Mouse (Mus musculus): Measurements from ENCODE around the gene Dmd.

Gene Dmd

DNA sequence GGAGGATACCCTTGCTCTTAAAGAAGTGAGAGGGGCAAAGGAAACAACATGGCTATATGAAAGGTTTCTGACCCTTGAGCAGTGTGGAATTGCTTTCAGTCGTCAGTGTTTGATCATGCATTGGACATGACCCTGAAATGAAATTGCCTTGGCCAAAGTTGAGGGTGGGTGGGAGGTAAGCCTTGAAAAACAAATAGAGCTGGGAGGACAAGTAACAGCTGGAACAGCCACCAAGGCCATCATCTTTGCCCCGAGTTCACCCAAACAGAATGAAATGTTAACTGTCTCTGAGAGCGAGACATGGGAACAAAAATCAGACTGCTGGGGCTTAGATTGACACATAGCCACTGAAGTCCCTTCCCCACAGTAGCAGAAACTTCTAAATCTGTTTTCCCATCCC, 2100.9 kb downstream of the Dmd start:
- peak; percentile 3 for DNase-seq

DNA sequence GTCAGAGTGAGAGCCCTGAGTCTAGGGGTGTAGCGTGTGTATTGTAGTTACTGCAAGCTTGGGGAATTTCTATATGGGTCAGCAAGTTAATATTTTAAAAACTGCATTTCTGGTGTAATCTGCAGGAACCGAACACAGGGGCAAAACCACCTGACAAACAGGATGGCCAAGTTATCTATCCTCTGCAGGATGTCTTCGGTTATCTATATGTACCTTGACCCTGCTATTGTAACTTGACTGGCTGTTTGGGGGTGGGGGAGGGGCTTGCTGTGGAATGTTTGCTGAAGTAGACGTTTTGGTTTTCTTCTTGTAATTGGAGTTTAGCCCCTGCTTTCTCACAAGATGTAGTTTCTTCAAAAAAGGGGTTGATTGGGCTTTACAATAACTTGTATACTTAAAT, 2124.9 kb downstream of the Dmd start:
- DNase-seq, result no peak

DNA sequence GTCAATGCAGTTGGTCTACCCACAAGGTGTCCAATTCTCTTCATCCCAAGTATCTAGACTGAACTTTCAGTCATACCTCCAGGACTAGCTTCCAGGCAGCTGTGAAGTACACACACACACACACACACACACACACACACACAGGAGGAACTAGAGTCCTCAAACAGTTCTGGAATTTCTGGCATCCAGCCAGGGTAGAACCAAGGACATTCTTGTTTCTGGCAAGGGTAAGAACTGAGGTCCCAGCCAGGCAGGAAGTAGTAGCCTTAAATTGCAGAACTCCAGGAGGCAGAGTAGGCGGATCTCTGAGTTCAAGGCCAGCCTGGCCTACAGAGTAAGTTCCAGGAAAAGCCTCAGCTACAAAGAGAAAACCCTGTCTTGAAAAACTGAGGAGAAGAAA, 2128.2 kb downstream of the Dmd start:
- peak; percentile 35 for DNase-seq

DNA sequence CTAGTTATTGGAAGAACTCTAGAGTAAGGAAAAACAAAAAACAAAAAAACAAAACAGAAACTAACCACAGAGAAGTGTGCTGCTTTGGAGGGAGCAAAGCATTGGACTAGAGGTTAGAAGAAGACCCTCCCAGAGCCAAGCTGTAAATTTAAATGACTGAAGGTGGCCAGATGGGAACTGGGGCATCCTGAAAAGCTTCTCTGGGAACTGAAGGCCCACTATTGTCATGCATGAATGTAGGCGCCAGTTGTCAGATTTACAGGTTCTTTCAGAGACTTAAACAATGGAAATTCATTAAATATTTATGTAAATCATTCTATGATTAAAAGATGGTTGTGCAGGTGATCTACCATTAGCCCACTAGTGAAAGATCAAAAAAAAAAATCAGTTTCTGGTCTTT, 2128.9 kb downstream of the Dmd start:
- DNase-seq, result no peak

DNA sequence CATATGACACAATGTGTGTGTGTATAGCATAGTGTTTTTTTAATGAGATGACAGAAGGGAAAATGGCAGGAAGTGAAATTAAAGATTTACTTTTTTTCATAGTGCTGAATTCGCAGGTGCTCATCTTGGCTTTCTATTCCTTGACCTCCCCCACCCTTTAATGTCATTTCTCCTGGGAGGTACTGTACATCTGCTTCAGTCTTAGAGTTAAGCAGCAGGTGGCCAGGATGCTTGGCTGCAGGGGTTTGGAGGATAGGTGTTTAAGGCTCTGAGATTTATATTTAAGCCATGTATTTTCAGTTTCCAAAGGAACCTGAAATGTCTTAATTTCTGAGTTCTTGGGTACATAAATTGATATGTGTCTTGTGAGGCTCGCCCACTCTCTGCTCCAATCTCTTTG, 2130.5 kb downstream of the Dmd start:
- DNase-seq, result no peak

DNA sequence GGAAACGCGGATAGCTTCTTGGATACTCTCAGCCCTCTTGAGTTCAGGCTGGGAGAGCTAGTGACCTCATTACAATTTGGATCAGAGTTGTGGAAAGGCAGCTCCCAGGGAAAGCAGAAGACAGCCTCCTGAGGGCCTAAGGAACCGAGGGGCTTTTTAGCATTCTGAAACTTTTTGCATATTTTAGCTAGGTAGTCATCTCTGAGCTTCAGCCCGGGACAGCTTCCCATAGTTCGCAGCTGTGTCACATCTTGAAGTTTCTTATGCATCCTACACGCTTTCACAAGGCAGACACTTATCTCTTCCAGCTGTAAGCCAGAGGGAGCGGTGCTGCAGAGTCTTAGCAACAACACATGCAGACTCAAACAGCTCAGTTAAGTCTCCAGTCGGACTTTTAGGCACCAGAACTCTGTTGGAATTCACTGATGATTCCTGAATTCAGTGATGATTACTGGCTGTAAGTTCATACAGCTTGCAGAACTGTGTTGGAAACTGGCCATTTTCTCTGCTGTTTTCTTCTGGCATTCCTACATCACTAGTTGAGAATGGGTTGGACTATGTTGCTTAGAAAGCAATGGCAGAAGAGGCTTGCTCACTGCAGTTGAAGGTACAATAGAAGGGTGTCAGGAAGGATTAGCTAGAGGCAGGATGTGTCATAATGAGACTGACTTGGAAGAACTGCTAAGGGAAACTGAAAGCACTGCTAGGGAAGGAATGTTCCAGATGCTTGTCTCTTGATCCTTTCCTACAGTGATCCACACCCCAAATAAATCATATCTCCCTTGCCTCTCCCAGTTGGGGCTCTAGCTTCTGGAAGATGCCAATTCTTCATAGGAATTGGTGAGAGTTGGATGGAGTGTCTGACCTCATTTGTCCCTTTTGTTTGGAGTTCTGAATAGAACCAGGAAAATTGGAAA, 2135.8 kb downstream of the Dmd start:
- DNase-seq, result peak; percentile 11

DNA sequence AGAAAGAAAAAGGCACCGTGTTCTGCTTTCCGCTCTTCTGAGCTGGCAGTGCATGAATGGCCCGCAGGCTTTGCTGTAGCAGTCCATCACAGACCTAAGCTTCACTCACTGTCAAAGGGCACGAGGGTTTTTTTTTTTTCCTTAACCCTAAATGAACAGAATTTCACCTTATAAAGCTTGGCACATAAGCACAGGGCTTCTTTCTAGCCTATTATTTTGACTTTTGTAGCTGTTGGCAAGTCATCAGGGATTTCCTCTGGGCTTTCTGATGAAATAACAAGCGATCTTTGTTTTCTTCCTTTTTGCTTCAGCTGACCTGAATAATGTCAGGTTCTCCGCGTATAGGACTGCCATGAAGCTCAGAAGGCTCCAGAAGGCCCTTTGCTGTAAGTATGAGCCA, 2140.8 kb downstream of the Dmd start:
- no peak for DNase-seq

DNA sequence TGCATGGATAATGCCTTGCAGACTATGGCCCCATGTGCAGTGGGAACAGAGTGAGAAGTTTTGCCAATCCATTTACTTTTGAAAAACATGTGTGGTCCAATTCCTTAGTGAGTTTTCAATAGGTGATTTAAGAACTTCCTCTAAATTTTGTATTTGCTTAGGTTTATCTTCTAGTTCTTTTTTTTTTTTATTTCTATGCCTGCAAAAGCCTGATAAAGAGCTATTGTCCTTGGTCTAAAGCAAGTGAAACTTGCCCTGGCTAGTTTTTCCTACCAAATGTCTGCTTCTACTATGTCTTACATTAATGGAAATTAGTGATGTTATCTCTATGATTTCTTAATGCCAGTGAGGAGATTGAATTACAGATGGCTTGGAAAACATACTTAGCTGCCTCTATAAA, 2144.7 kb downstream of the Dmd start:
- DNase-seq, result no peak

DNA sequence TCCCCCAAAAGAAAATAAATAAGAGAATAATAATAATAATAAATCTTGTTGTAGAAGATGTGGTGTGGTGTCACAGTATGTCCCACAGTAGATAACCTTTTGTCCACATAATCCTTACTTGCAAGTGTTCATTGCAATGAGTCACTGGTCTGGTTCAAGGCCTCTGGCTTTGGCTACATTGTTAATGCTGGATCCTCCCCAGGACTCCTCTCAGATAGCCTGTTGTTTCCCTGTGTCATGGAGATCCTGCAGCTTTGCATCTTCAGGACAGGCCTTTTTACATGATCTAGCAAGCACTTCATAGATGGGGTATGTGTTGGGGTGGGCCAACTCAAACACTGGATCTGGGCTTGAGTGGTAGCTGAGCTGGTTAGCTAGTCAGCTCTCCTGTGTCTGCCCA, 2150.0 kb downstream of the Dmd start:
- DNase-seq, result no peak

DNA sequence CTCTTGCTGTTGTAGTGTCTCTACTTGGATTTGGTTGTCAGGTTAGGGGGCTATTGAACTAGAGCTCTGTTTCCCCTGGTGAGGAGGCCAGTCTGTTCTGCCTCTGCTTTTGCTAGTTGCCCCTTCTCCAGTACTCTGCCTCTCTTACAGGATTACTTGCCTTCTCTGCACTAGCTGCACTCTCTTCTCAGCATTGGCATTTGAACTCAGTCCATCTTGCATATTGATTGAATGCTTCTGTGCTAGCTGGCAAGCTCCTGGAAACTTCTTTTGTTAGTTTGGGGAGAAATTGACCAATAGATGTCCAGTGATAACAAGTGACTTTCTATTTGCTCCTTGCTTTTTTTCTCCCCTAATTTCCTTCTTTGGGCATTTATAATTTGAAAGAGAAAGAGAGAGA, 2163.7 kb downstream of the Dmd start:
- DNase-seq, result no peak

DNA sequence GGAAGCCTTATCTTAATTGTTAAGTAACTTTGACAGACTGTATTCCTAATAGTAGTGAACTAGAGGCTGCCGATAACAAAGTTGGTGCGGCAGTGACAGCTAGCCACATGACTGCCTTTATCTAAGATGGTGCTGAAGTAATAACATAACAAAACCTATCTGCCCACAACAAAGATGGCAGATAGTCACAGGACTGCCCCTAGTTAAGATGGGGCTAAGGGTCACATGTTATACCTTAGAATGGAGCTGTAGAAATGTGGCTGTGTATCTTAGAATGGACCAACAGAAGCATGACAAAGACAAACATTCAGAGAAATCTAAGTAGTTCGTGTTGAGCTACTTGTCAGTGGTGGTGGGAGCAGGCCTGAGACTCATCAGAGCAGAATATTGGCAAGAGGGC, 2184.0 kb downstream of the Dmd start:
- DNase-seq, result no peak

DNA sequence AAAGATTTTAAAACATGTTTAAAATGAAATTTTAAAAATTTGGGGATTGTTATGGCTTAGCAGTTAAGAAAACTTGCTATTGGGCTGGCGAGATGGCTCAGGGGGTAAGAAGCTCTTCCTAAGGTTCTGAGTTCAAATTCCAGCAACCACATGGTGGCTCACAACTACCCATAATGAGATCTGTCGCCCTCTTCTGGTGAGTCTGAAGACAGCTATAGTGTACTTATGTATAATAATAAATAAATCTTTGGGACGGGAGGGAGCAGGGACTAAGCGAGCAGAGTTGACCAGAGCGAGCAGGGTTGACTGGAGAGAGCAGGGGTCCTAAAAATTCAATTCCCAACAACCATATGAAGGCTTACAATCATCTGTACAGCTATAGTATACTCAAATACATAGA, 2188.6 kb downstream of the Dmd start:
- DNase-seq, result no peak

DNA sequence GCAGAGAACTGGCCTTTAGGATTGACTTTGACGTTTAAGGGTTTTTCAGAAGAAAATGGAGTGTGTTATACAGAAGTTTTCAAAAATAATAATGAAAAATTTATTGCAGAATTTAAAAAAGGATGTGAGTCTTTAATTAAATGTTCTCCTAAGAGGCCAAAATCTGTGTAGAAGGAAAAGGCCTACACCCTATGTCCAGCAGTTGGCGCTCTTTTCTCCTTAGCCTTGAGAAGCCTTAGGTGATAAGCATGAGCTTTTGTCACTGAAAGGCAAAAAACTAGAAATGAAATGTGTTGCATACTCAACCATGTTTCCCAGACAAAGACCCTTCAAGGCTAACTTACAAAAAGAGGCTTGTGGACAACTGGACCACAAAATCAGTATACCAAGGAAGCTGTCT, 2222.6 kb downstream of the Dmd start:
- no peak for DNase-seq

DNA sequence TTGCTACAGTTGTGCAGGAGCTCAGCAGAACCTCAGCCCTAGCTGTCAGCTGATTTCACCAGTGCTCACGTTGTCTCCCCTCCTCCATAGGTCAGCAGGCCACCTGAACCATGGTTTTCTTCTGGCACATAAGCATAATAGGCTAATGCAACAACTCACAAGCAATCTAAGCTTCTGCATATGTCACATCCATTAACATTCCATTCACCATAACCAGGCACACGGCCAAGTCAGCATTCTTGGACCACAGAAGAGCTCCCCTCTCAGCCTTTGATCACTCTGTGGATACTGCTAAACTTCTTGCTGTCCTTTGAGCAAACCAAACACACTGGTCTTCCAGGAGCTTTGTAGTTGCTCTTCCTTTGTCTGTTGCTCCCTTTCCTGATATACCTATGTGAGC, 2238.9 kb downstream of the Dmd start:
- DNase-seq, result peak; percentile 6

DNA sequence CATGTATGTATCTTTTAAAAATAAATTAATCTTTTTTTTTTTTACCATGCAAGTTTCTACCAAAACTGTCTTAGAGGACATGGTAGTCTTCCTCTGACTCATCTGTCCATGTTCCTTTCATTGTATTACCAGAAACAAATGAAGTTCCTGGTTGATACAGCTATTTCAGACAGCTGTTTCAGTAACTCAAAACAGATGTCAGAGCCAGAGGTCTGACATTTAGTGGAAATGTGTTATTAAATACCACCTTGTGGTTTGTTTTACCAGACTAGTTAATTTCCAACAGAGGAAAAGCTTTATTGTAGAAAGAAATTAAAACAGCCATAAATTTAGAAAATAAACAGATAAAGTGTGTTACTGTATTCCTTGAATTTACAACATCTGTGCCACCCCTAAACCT, 2245.2 kb downstream of the Dmd start:
- DNase-seq, result no peak

DNA sequence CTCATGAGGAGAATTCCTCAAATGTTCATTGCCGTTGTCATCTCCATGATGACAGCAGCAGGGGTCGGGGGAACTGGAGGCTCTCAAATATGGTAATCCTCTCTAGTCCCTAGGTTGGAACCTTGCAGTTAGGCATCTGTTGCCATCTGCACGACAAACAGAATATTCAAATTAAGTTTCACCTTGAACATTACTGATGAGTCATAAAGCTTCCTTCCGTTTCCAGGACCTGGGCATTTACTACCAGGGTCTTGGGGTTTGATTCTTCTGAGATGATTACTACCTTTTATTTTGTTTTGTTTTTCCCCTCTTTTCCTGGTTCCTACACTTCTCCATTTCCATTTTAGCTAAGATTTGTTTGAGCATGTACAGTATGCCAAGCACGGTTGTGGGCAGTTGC, 2249.0 kb downstream of the Dmd start:
- DNase-seq, result no peak

DNA sequence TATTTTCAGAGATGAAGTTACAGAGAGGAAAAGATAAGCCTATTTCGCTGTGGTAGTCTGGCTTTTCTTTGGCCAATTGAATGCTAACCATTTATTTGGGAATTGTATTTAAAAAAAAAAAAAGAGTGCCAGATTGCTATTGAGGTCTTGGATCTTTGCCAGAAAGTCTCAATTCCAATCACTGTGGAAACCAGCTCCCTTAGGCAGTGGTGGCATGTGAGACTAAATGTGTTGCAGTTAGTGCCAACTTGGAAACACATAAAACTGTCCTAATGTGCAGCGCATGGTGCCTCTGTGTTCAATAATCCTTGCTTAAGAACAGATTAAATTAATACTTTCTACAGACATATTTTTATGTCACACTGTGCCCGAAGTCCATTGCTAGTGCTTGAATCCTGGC, 2250.7 kb downstream of the Dmd start:
- DNase-seq, result no peak

DNA sequence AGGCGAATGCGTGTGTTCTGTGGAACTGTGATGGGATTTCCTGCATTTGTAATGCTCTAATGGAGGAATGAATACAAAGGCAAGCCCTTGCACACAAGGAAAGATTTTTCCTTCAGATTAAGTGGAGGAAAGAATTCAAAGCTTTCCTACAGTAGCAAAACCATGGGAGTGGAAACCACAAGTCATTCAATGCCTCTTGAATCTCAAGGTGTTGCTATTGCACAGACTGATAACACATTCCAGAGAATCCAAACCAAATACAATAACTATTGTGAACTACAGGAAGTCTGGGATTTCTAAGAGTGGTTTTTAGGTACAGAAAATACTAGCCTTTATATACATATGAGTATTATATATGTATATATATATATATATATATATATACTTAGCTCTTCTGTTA, 2258.3 kb downstream of the Dmd start:
- peak; percentile 1 for DNase-seq

DNA sequence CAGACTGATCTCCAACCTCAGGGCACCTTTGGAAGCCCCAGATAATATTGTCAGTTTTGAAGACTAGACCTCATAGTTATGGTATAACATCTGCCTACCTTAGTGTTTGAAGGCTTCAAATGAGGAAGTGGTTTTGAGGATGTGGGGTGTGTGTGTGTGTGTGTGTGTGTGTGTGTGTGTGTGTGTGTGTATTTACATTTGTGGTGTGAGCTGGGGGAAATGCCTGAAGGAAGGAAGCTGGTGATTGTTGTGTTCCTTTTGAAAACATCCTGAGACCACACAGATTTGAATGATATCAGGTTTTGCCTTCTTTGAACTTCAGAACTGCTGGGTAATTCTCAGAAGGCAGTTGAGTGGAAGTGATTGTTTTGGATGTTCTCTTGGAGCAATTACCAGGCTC, 2278.2 kb downstream of the Dmd start:
- peak; percentile 7 for DNase-seq

DNA sequence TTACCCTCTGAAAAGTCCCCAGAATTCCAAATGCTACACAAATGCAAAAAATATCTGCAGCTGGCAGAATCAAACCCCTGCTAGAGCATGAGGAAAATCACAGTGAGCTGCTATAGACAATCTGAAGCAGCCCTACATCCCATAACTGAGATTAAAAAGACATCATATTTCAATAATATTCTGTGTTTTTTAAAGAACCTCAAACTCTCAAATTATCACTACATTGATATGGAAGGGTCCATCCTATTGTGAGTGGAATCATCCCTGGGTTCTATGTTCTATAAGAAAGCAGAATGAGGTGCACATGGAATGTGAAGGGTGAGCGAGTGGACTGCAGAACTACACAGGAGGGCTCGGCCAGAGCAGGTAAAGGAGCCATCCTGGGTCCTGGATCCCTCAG, 2300.7 kb downstream of the Dmd start, which contains the start of gene Fthl17a:
TSS of gene Fthl17a (plus strand) at position 301 of the 400 bp plus-strand sequence.
- no peak for DNase-seq
